Mouse (Mus musculus): ENCODE results near the gene Qrsl1.

DNA sequence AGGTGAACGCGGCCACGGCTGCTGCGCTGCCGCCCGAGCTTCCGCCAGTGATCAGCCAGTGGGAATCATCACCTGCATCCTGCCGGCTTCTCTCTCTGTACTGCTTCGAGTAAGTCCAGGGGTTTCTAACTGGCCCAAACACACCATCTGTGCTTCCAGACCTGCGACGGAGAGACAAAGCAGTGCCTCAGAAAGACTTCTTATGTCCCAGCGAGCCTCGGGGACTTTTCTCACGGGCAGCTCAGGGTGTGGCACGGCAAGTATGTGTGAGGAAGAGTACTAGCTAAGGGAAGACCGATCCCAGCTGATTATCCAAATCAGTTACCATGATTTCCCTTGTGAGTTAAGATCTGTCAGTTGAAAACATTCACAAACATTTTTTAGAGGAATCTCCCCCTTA, 12.6 kb downstream of the Qrsl1 start:
- TF ChIP-seq CTCF (IDR thresholded peaks at IDR 0.05; ENCODE audit: extremely low read depth, insufficient read length, insufficient replicate concordance, low read depth, low read length) (no peak), POLR2A (IDR thresholded peaks at IDR 0.05; ENCODE audit: low read depth, low read length) (no peak)
